Mouse (Mus musculus) olfactory bulb, adult 2 months (tissue): ENCODE data around the gene Fgf8. TPM values are rescaled to one million over a fixed set of nuclear protein-coding genes. Genes with fewer than 3 reads are reported as not detected.

Experiments
- H3K27ac ChIP-seq: fragments of 200-500 bp; 2 replicates; pipeline ENCODE4 v1.5.1; 2012; ENCODE audit warnings: low read depth, low read length; ENCODE audit not compliant: insufficient read depth
- H3K4me1 ChIP-seq: fragments of 200-500 bp; 2 replicates; pipeline ENCODE4 v1.6.1; 2012; ENCODE audit warnings: low read length; ENCODE audit not compliant: control insufficient read depth, insufficient read depth
- H3K4me3 ChIP-seq: fragments of 200-500 bp; 2 replicates; pipeline ENCODE4 v1.5.1; 2012; ENCODE audit warnings: mild to moderate bottlenecking, low read depth, low read length, moderate library complexity; ENCODE audit not compliant: insufficient read depth
- CTCF ChIP-seq: fragments of 200-500 bp; IDR thresholded peaks from 2 replicates; pipeline ENCODE4 v1.5.1; 2012; ENCODE audit warnings: low read depth, mild to moderate bottlenecking, low read length, moderate library complexity; ENCODE audit not compliant: insufficient read depth
- POLR2A ChIP-seq: fragments of 200-500 bp; IDR thresholded peaks from 2 replicates; pipeline ENCODE4 v1.6.1; 2012; ENCODE audit warnings: mild to moderate bottlenecking, low read depth, low read length, moderate library complexity; ENCODE audit not compliant: insufficient read depth
- WGBS: fragments of 180-500 bp; shearing (Covaris S2); methylation state at CpG from one replicate; pipeline ENCODE4 v1.1.7; 2018; 5-methylcytosine and 5-hydroxymethylcytosine counted together
- polyA plus RNA-seq: library from polyadenylated mRNA; stranded (reverse); fragments of >200 nt; gene quantifications from 2 replicates; pipeline ENCODE4 v1.2.4, GENCODE M21; 2012; ENCODE audit warnings: low replicate concordance; ENCODE audit not compliant: missing spikeins, insufficient read depth, insufficient read length

Gene Fgf8
- polyA plus RNA-seq, 1 experiment: not detected

GRCm38 (mm10) chr19:45734762-45735161 lies 8.0 kb downstream of the Fgf8 start:
- TF ChIP-seq CTCF (no peak), POLR2A (no peak)
- Histone ChIP-seq H3K4me3 (no peak overlapping the region), H3K27ac (no peak overlapping the region), H3K4me1 (peaks cover 9% of the 10 kb centered on the region)
- 78% methylated on average over 7 of the region's 7 CpGs for WGBS

DNA sequence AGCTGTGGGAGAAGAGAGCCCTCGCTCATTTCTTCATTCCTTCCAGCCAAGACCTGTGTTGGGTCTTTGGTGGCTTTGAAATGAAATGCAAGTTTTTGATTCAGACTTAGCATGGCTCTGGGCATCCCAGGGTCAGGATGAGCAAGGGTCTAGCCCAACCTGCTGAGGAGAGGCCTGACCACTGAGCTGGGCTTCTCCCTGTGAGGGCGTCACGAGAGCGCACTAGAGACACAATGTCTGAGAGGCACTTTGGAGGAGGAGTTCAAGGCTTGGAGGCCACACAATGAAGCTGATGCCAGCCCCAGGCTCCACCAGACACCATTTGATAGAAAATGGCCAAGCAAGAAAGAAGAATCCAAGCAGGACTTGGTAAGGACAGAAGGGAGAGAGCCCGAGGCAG lies 8.5 kb downstream of the Fgf8 start:
- Histone ChIP-seq H3K4me1 (peaks cover 9% of the 10 kb centered on the region), H3K27ac (no peak overlapping the region), H3K4me3 (no peak overlapping the region)
- WGBS: 86% methylated on average over 5 of the region's 5 CpGs
- TF ChIP-seq CTCF (no peak), POLR2A (no peak)

DNA sequence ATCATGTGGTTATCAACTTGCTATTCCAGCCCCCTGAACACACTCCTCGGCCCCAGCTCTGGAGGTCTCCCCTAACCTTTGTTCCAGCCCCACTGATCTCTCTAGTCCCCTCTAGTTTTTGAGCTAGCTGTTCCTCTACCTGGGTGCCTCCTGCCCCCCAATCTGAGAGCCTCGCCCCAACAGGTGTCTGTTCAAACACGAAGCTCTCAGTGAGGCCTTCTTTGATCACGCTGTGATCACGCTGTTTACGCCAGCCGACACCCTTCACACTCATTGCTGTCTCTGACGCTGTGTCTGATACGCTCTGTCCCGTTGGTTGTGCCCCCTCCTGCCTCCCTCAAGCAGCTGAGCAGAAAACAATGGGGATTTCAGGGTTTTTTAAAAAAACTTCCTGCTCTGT lies 9.2 kb downstream of the Fgf8 start:
- WGBS: 50% methylated on average over 10 of the region's 10 CpGs
- no peak overlapping the region for H3K4me3 ChIP-seq
- no peak overlapping the region for H3K27ac ChIP-seq
- TF ChIP-seq CTCF (no peak), POLR2A (no peak)
- peaks cover 9% of the 10 kb centered on the region for H3K4me1 ChIP-seq

- Histone ChIP-seq H3K27ac (no peak overlapping the region), H3K4me1 (0 out of 2 replicates have a peak, but pooled peaks cover under 1% of the 10 kb centered on the region), H3K4me3 (no peak overlapping the region)
- WGBS: 95% methylated on average over 7 of the region's 7 CpGs
- no peak for TF ChIP-seq CTCF
- TF ChIP-seq POLR2A: no peak
These were observed 11.1 kb downstream of the Fgf8 start for GRCm38 (mm10) chr19:45731658-45732057.

- H3K27ac ChIP-seq: no peak overlapping the region
- H3K4me3 ChIP-seq: no peak overlapping the region
- no peaks in the 10 kb centered on the region for H3K4me1 ChIP-seq
- no peak for TF ChIP-seq CTCF
- TF ChIP-seq POLR2A: no peak
- WGBS: 79% methylated on average over 8 of the region's 8 CpGs
These were observed 12.7 kb downstream of the Fgf8 start for GRCm38 (mm10) chr19:45730042-45730441.

DNA sequence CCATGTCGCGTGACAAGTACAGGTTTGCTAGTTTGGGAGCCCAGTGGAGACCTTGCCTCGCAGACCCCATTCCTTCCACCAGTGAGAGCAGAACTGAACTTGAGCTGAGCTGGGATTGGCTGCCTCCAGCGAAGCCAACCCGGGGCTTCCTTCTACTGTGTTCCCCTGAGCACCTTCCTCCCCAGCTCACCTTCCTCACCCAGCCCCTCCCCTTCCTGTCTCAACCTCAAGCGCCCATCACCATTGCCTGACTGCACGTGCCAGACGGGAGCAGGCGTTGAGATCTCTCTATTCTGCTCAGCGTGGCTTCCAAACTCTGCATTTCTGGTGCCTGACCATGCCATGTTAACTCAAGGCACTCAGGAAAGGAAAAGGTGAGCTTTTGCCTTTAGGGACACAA lies 15.5 kb downstream of the Fgf8 start:
- Histone ChIP-seq H3K4me1 (no peaks in the 10 kb centered on the region), H3K4me3 (no peak overlapping the region), H3K27ac (no peak overlapping the region)
- WGBS: 78% methylated on average over 10 of the region's 10 CpGs
- no peak for TF ChIP-seq POLR2A

GRCm38 (mm10) chr19:45725677-45726277 lies 16.9 kb downstream of the Fgf8 start:
- no peak overlapping the region for H3K27ac ChIP-seq
- WGBS: 70% methylated on average over 14 of the region's 14 CpGs
- no peak for TF ChIP-seq CTCF
- no peak for TF ChIP-seq POLR2A
- no peak overlapping the region for H3K4me3 ChIP-seq
- no peaks in the 10 kb centered on the region for H3K4me1 ChIP-seq

- H3K4me3 ChIP-seq: no peak overlapping the region
- WGBS: 73% methylated on average over 5 of the region's 5 CpGs
- TF ChIP-seq POLR2A (no peak), CTCF (no peak)
- H3K4me1 ChIP-seq: peaks cover 4% of the 10 kb centered on the region; the same call in 1 of the 2 replicates
- no peak overlapping the region for H3K27ac ChIP-seq
These were observed 20.5 kb downstream of the Fgf8 start for GRCm38 (mm10) chr19:45722188-45722587.

DNA sequence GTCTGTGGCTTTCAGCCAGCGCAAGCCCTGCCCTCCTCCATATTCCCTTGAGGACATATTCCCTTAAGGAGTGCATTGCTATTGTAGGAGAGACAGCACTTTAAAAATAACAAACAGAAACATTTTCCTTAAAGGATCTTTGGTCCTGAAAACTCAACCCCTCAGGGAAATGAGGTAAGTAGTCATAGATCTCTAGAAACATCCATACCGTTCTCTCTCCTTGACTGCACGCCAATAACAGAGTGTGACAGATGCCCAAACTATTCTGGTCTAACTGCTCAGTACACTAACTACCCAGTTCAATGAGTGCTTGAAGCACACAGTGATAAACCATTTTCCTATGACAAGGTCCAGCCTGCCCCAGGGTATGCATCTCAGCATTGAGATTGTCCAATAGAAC lies 24.4 kb downstream of the Fgf8 start:
- TF ChIP-seq CTCF (no peak), POLR2A (no peak)
- 66% methylated on average over 3 of the region's 3 CpGs for WGBS
- H3K4me3 ChIP-seq: no peak overlapping the region
- H3K27ac ChIP-seq: no peak overlapping the region
- peaks cover 4% of the 10 kb centered on the region; the same call in 1 of the 2 replicates for H3K4me1 ChIP-seq

DNA sequence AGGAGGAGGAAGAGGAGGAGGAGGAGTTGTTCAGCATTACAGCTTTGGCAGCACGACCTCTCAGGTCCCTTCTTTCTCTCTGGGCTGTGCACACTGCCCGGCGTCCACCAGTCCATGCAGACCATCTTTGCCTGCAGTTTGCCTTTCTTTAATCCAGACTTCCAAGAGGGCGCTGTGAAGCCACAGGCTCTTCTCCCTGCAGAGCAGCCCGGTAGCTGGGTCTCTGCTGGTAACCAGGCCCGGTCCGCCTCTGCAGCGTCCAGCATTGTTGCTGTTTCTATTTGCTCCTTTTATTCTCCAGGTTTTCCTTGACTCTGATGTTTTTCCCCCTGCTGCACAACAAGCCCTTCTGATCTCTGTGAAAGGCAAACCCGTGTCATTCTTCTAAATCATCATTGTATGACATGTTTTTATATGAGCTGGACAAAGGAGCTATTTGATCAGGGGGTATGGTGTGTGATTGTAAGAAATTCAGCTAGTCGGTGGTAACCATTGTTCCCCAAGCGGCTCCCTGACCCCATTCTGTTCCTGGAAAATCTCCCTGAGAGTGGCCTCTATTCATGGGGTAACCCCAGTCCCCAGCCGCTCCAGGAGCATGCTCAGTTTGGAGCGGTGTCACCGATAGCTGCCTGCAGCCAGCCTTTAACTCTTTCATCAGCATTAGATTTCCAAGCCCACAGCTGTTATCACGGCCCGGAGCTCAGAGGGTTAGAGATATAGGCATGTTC lies 25.1 kb downstream of the Fgf8 start:
- peak overlapping the region; percentile 27 for H3K4me3 ChIP-seq
- peaks cover 4% of the 10 kb centered on the region; the same call in 1 of the 2 replicates for H3K4me1 ChIP-seq
- H3K27ac ChIP-seq: no peak overlapping the region
- TF ChIP-seq POLR2A (no peak), CTCF (no peak)
- WGBS: 8% methylated on average over 16 of the region's 16 CpGs
